Mouse (Mus musculus): ENCODE measurements around the gene Selenoo.

GRCm38 (mm10) chr15:89140659-89141252 is 51.9 kb downstream of the Selenoo start, which contains the start of gene Mapk12:
- TF ChIP-seq CTCF (IDR thresholded peaks at IDR 0.05; ENCODE audit: extremely low read depth, insufficient read depth, insufficient read length, insufficient replicate concordance) (no peak), POLR2A (IDR thresholded peaks at IDR 0.05; ENCODE audit: low read depth, low read length) (no peak)

Measured in spleen, adult 2 months (tissue).